Mouse (Mus musculus) intestine, embryonic 14.5 days (tissue): ENCODE data around the gene Grk6. TPM values are rescaled to one million over a fixed set of nuclear protein-coding genes. Genes with fewer than 3 reads are reported as not detected.

Experiments
- ATAC-seq: fragments of 200-750 bp; cut with Nextera tagmentation; replicated peaks from 2 replicates; pipeline ENCODE4 v1.8.0; 2017; ENCODE audit warnings: low read depth, moderate number of reproducible peaks, moderate TSS enrichment, moderate library complexity; ENCODE audit not compliant: low FRiP score, low TSS enrichment
- DNase-seq: peaks from one replicate; pipeline ENCODE4 v3.0.0-alpha.2; 2018; ENCODE audit warnings: low spot score
- H3K27ac ChIP-seq: fragments of 300-500 bp; sonication (generic); 2 replicates; pipeline ENCODE4 v1.5.1; 2014; ENCODE audit warnings: low read depth, mild to moderate bottlenecking, control low read depth
- H3K27me3 ChIP-seq: fragments of 300-500 bp; sonication (generic); replicated peaks from 2 replicates; pipeline ENCODE4 v1.6.1; 2014; ENCODE audit warnings: low read length, control low read depth; ENCODE audit not compliant: control insufficient read depth, insufficient read depth
- H3K36me3 ChIP-seq: fragments of 300-500 bp; sonication (generic); 2 replicates; pipeline ENCODE4 v1.6.1; 2014; ENCODE audit warnings: low read length, control low read depth; ENCODE audit not compliant: control insufficient read depth, insufficient read depth
- H3K4me1 ChIP-seq: fragments of 300-500 bp; sonication (generic); replicated peaks from 2 replicates; pipeline ENCODE4 v1.6.1; 2014; ENCODE audit warnings: low read length, control low read depth, mixed read lengths; ENCODE audit not compliant: control insufficient read depth, insufficient read depth
- H3K4me2 ChIP-seq: fragments of 300-500 bp; sonication (generic); 2 replicates; pipeline ENCODE4 v1.6.1; 2014; ENCODE audit warnings: low read length
- H3K4me3 ChIP-seq: fragments of 300-500 bp; sonication (generic); 2 replicates; pipeline ENCODE4 v1.5.1; 2014; ENCODE audit warnings: low read depth, low read length, control low read depth, mixed read lengths
- H3K9ac ChIP-seq: fragments of 300-500 bp; sonication (generic); 2 replicates; pipeline ENCODE4 v1.6.1; 2014; ENCODE audit warnings: mild to moderate bottlenecking, low read length
- H3K9me3 ChIP-seq: fragments of 300-500 bp; sonication (generic); 2 replicates; pipeline ENCODE4 v1.6.1; 2016; ENCODE audit warnings: low read length, control low read depth; ENCODE audit not compliant: control insufficient read depth
- WGBS: fragments of 180-500 bp; shearing (Covaris S2); extraction: QIAGEN DNeasy Blood & Tissue Kit; methylation state at CpG from one replicate; pipeline ENCODE4 v1.1.7; 2014; 5-methylcytosine and 5-hydroxymethylcytosine counted together
- polyA plus RNA-seq: library from polyadenylated mRNA; unstranded; fragments of >200 nt; fragmentation: Nextera tagmentation; extraction: Ambion mirVana; gene quantifications from 2 replicates; pipeline ENCODE4 v1.2.1, GENCODE M21; 2014

Gene Grk6
- polyA plus RNA-seq, 1 experiment from 2014 or later = 55.1 TPM

GRCm38 (mm10) chr13:55484520-55485088 is 39.7 kb downstream of the Grk6 start:
- Histone ChIP-seq H3K4me2 (peak overlapping the region; percentile 3), H3K4me3 (no peak overlapping the region), H3K36me3 (peaks cover 36% of the 10 kb centered on the region), H3K27me3 (no peaks in the 10 kb centered on the region), H3K9me3 (no peaks in the 10 kb centered on the region), H3K4me1 (peaks cover 44% of the 10 kb centered on the region), H3K9ac (no peak overlapping the region), H3K27ac (no peak overlapping the region)
- 42% methylated on average over 7 of the region's 7 CpGs for WGBS
- DNase-seq = no peak
- no peak for ATAC-seq

- Histone ChIP-seq H3K9me3 (no peaks in the 10 kb centered on the region), H3K4me3 (peak overlapping the region; percentile 93), H3K27me3 (no peaks in the 10 kb centered on the region), H3K9ac (peak overlapping the region; percentile 98), H3K27ac (peak overlapping the region; percentile 93; the same call in 1 of the 2 replicates), H3K4me1 (peaks cover 44% of the 10 kb centered on the region), H3K36me3 (peaks cover 20% of the 10 kb centered on the region), H3K4me2 (peak overlapping the region; percentile 93)
- DNase-seq = no peak
- WGBS = 32% methylated on average over 14 of the region's 14 CpGs
- ATAC-seq = 0 out of 2 replicates have a peak, but pooled peaks have one; percentile 7
Observed at GRCm38 (mm10) chr13:55486029-55486794, 41.3 kb downstream of the Grk6 start.

- H3K4me1 ChIP-seq = peaks cover 44% of the 10 kb centered on the region
- no peaks in the 10 kb centered on the region for H3K27me3 ChIP-seq
- peak; percentile 67 for ATAC-seq
- no peak for DNase-seq
- peak overlapping the region; percentile 93 for H3K27ac ChIP-seq
- H3K36me3 ChIP-seq = peaks cover 12% of the 10 kb centered on the region
- H3K4me2 ChIP-seq = peak overlapping the region; percentile 93
- H3K9me3 ChIP-seq = no peaks in the 10 kb centered on the region
- under 1% methylated on average over 29 of the region's 29 CpGs for WGBS
- H3K9ac ChIP-seq = peak overlapping the region; percentile 98
- H3K4me3 ChIP-seq = peak overlapping the region; percentile 93
Observed at GRCm38 (mm10) chr13:55486916-55487577, 42.2 kb downstream of the Grk6 start.

DNA sequence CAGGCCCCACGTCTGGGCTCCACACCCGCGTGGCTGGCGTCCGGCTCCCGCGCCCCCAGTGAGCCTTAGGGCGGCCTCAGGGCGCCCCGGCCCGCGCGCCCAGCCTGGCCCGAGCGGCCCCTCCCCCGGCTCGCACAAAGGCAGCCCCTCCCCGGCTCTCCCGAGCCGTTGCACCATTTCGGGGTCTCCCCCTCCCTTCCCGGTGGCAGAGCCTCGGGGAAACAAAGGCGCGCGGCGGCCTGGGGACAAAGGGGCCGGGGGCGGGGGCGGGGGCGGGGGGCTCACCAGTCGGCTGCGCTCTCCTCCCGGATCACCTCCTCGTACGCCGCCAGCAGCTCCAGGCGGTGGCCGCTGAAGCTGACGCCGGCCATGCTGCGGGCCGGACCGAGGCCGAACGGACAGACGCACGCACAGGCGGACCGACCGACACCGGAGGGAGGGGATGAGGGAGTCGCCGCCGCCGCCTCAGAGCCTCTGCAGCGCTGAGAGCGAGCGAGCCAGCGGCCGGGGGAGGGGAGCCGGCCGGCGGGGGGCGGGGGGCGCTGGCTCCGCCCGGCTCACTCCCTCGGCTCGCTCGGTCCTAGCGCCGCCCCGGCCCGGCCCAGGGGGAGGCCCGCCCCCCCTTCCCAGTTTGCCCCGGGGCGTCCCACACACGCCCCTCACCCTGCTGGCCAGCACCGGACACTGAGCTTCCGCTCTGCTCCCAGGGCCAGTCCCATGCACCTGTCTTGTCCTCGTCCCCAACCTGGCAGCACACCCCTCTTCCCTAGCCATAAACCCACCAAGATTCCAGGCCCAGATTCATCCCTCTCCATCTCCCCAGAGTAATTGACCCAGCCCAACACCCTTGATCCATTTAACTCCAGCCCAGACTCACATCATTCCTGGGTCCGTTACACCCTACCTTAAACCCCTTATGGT is 43.0 kb downstream of the Grk6 start, which contains the start of gene Dbn1:
TSS of gene Dbn1 (minus strand) at position 534 of the 921 bp plus-strand sequence.
- 1% methylated on average over 34 of the region's 83 CpGs for WGBS
- peaks cover 40% of the 10 kb centered on the region for H3K4me1 ChIP-seq

DNA sequence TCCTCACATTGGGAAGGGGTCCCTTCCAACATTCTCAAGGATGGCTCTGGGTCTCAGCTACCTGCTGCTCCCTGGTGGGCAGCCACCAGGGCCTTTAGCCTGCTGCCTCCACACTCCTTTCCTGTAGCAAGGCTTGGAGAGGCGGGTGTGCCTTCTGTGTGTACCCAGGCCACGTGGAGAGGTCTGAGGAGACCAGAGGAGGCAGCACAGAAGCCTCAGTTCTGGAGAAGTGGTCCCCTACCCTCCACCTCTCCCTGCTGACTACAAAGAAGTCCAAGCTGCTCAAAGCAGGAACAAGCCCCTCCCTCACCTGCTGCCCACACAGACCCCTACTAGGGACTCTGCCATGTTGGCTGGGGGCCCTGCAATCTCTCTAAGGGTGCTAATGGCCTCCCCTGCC is 49.4 kb downstream of the Grk6 start:
- no peak overlapping the region for H3K27ac ChIP-seq
- peaks cover 18% of the 10 kb centered on the region for H3K36me3 ChIP-seq
- no peaks in the 10 kb centered on the region for H3K27me3 ChIP-seq
- peaks cover 4% of the 10 kb centered on the region; the same call in 1 of the 2 replicates for H3K4me1 ChIP-seq
- H3K9me3 ChIP-seq = no peaks in the 10 kb centered on the region
- no peak overlapping the region for H3K9ac ChIP-seq
- no peak for DNase-seq
- 17% methylated on average over 2 of the region's 2 CpGs for WGBS
- no peak overlapping the region for H3K4me2 ChIP-seq
- no peak overlapping the region for H3K4me3 ChIP-seq
- no peak for ATAC-seq

More for the DNA sequence above, 43.0 kb downstream of the Grk6 start, which contains the start of gene Dbn1:
- Histone ChIP-seq H3K9ac (peak within 1 kb of the TSS; percentile 98), H3K27me3 (no peaks in the 10 kb centered on the region), H3K9me3 (no peaks in the 10 kb centered on the region), H3K4me2 (peak within 1 kb of the TSS; percentile 93), H3K27ac (peak within 1 kb of the TSS; percentile 93), H3K36me3 (peaks cover 4% of the 10 kb centered on the region; the same call in 1 of the 2 replicates), H3K4me3 (peak within 1 kb of the TSS; percentile 93)
- DNase-seq = peak; percentile 82
- ATAC-seq = peak; percentile 84

DNA sequence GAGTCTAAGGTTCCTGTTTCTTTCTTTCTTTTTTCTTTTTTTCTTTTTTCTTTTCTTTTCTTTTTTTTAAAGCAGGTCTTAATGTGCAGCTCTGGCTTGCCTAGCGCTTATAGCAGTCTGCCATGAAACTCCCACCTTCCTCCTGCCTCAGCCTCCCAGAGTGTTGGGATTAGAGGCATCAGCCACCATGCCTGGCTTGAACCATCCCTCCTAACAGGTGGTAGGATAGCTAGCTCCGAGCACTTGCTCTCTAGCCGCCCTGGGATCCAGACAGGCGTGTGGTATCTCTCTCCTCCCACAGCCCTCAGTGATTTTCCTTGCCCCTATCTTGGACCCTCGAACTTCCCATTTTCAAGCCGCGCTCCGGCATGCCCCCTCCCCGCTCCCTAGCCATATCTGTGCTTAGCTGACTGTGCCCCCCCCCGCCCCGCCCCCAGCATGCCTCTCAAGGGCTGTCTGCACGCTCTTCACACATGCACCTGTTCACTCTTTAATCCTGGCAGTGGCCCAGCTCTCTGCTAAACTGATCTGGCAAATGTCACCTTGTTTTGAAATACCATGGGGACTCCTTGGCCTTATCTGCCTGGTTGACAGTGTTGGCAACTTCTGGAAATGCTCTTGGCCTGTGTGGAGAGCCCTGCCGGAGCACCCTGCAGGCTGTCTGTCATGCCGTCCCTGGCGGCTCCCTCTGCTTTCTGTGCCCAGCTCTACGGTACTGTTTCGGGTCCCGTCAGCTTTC is 50.2 kb downstream of the Grk6 start:
- H3K27ac ChIP-seq = no peak overlapping the region
- no peak overlapping the region for H3K4me3 ChIP-seq
- 16% methylated on average over 18 of the region's 18 CpGs for WGBS
- peaks cover 4% of the 10 kb centered on the region; the same call in 1 of the 2 replicates for H3K4me1 ChIP-seq
- no peaks in the 10 kb centered on the region for H3K27me3 ChIP-seq
- H3K9ac ChIP-seq = no peak overlapping the region
- H3K9me3 ChIP-seq = no peaks in the 10 kb centered on the region
- no peak overlapping the region for H3K4me2 ChIP-seq
- DNase-seq (no peak), ATAC-seq (peak; percentile 38; the same call in 1 of the 2 replicates)
- H3K36me3 ChIP-seq = peaks cover 21% of the 10 kb centered on the region

GRCm38 (mm10) chr13:55495702-55496101 is 50.8 kb downstream of the Grk6 start:
- Histone ChIP-seq H3K9ac (no peak overlapping the region), H3K4me3 (no peak overlapping the region), H3K4me1 (peaks cover 4% of the 10 kb centered on the region; the same call in 1 of the 2 replicates), H3K9me3 (no peaks in the 10 kb centered on the region), H3K27me3 (no peaks in the 10 kb centered on the region), H3K36me3 (peaks cover 27% of the 10 kb centered on the region), H3K4me2 (no peak overlapping the region), H3K27ac (no peak overlapping the region)
- DNase-seq (no peak), ATAC-seq (no peak)
- 46% methylated on average over 4 of the region's 4 CpGs for WGBS
